Mouse (Mus musculus) liver, postnatal 0 days (tissue): Measurements from ENCODE around the gene Rab11fip5. TPM values are rescaled to one million over a fixed set of nuclear protein-coding genes. Genes with fewer than 3 reads are reported as not detected.

Source experiments
- ATAC-seq: fragments of 200-750 bp; cut with Nextera tagmentation; 2 replicates; pipeline ENCODE4 v1.8.0; 2017; ENCODE audit warnings: mild to moderate bottlenecking, moderate library complexity
- DNase-seq: peaks from one replicate; pipeline ENCODE4 v3.0.0-alpha.2; 2016
- H3K27ac ChIP-seq: fragments of 300-500 bp; sonication (generic); 2 replicates; pipeline ENCODE4 v1.5.1; 2014; ENCODE audit warnings: antibody characterized with exemption, moderate library complexity, mild to moderate bottlenecking, low read depth
- H3K27me3 ChIP-seq: fragments of 300-500 bp; sonication (generic); 2 replicates; pipeline ENCODE4 v1.6.1; 2014; ENCODE audit warnings: low read length, control low read depth, mixed read lengths; ENCODE audit not compliant: insufficient read depth
- H3K36me3 ChIP-seq: fragments of 300-500 bp; sonication (generic); replicated peaks from 2 replicates; pipeline ENCODE4 v1.6.1; 2014; ENCODE audit warnings: mild to moderate bottlenecking, control low read depth, low read length, moderate library complexity, mixed read lengths; ENCODE audit not compliant: insufficient read depth
- H3K4me1 ChIP-seq: fragments of 300-500 bp; sonication (generic); 2 replicates; pipeline ENCODE4 v1.6.1; 2014; ENCODE audit warnings: antibody characterized with exemption, mild to moderate bottlenecking, control low read depth; ENCODE audit not compliant: insufficient read depth
- H3K4me2 ChIP-seq: fragments of 300-500 bp; sonication (generic); 2 replicates; pipeline ENCODE4 v1.6.1; 2014; ENCODE audit warnings: low read depth, mild to moderate bottlenecking, low read length, moderate library complexity, mixed read lengths
- H3K4me3 ChIP-seq: fragments of 300-500 bp; sonication (generic); 2 replicates; pipeline ENCODE4 v1.5.1; 2014; ENCODE audit warnings: low read depth, low read length
- H3K9ac ChIP-seq: fragments of 300-500 bp; sonication (generic); replicated peaks from 2 replicates; pipeline ENCODE4 v1.6.1; 2014; ENCODE audit warnings: mild to moderate bottlenecking, moderate library complexity
- H3K9me3 ChIP-seq: fragments of 300-500 bp; sonication (generic); 2 replicates; pipeline ENCODE4 v1.6.1; 2016; ENCODE audit warnings: mild to moderate bottlenecking, control low read depth, low read length, mixed read lengths
- CTCF ChIP-seq: sonication (generic); IDR thresholded peaks from 2 replicates; pipeline ENCODE4 v1.5.1; 2016; ENCODE audit warnings: antibody characterized with exemption, low read depth
- EP300 ChIP-seq: IDR thresholded peaks from 2 replicates; pipeline ENCODE4 v1.6.1; 2016; ENCODE audit warnings: antibody characterized with exemption, low read depth, mild to moderate bottlenecking
- WGBS: fragments of 180-500 bp; shearing (Covaris S2); extraction: QIAGEN DNeasy Blood & Tissue Kit; methylation state at CpG from one replicate; pipeline ENCODE4 v1.1.7; 2014; ENCODE audit not compliant: insufficient replicate concordance; 5-methylcytosine and 5-hydroxymethylcytosine counted together
- polyA plus RNA-seq: library from polyadenylated mRNA; unstranded; fragments of >200 nt; fragmentation: Nextera tagmentation; extraction: Ambion mirVana; gene quantifications from 2 replicates; pipeline ENCODE4 v1.2.1, GENCODE M21; 2015

The Rab11fip5 gene
- polyA plus RNA-seq, 1 experiment from 2014 or later: 1.1 TPM

GRCm38 (mm10) chr6:85370666-85371430, 3.6 kb downstream of the Rab11fip5 start:
- Histone ChIP-seq H3K27me3 (0 out of 2 replicates have a peak, but pooled peaks cover 3% of the 10 kb centered on the region), H3K4me3 (no peak overlapping the region), H3K9ac (no peak overlapping the region), H3K4me1 (peaks cover 20% of the 10 kb centered on the region), H3K9me3 (no peaks in the 10 kb centered on the region), H3K27ac (no peak overlapping the region), H3K4me2 (no peak overlapping the region), H3K36me3 (no peaks in the 10 kb centered on the region)
- ATAC-seq (no peak), DNase-seq (no peak)
- TF ChIP-seq EP300 (no peak), CTCF (no peak)
- 76% methylated on average over 9 of the region's 9 CpGs for WGBS

GRCm38 (mm10) chr6:85370041-85370440, 4.4 kb downstream of the Rab11fip5 start:
- Histone ChIP-seq H3K4me3 (no peak overlapping the region), H3K27ac (no peak overlapping the region), H3K4me2 (no peak overlapping the region), H3K36me3 (no peaks in the 10 kb centered on the region), H3K9ac (no peak overlapping the region), H3K27me3 (0 out of 2 replicates have a peak, but pooled peaks cover 3% of the 10 kb centered on the region), H3K9me3 (no peaks in the 10 kb centered on the region), H3K4me1 (peaks cover 15% of the 10 kb centered on the region)
- TF ChIP-seq EP300 (no peak), CTCF (no peak)
- DNase-seq (no peak), ATAC-seq (no peak)
- 78% methylated on average over 5 of the region's 5 CpGs for WGBS

GRCm38 (mm10) chr6:85369181-85369860, 5.1 kb downstream of the Rab11fip5 start:
- DNase-seq (no peak), ATAC-seq (peak; percentile 34; the same call in 1 of the 2 replicates)

GRCm38 (mm10) chr6:85368722-85369121, 5.7 kb downstream of the Rab11fip5 start:
- Histone ChIP-seq H3K27ac (no peak overlapping the region), H3K9me3 (no peaks in the 10 kb centered on the region), H3K4me3 (no peak overlapping the region), H3K36me3 (no peaks in the 10 kb centered on the region), H3K4me1 (peaks cover 4% of the 10 kb centered on the region), H3K9ac (no peak overlapping the region), H3K27me3 (no peaks in the 10 kb centered on the region), H3K4me2 (no peak overlapping the region)
- WGBS: 73% methylated on average over 5 of the region's 5 CpGs
- TF ChIP-seq CTCF (no peak), EP300 (no peak)
- DNase-seq (no peak), ATAC-seq (no peak)

More at GRCm38 (mm10) chr6:85369181-85369860, 5.1 kb downstream of the Rab11fip5 start:
- Histone ChIP-seq H3K9me3 (no peaks in the 10 kb centered on the region), H3K4me2 (no peak overlapping the region), H3K9ac (no peak overlapping the region), H3K36me3 (no peaks in the 10 kb centered on the region), H3K4me3 (no peak overlapping the region), H3K27me3 (0 out of 2 replicates have a peak, but pooled peaks cover 3% of the 10 kb centered on the region), H3K4me1 (peaks cover 10% of the 10 kb centered on the region), H3K27ac (no peak overlapping the region)
- TF ChIP-seq EP300: no peak
- TF ChIP-seq CTCF: no peak
- WGBS: 58% methylated on average over 5 of the region's 5 CpGs

- Histone ChIP-seq H3K9me3 (no peaks in the 10 kb centered on the region), H3K27ac (no peak overlapping the region), H3K36me3 (no peaks in the 10 kb centered on the region), H3K27me3 (no peaks in the 10 kb centered on the region), H3K4me2 (no peak overlapping the region), H3K4me1 (peaks cover 2% of the 10 kb centered on the region), H3K4me3 (no peak overlapping the region), H3K9ac (no peak overlapping the region)
- no peak for ATAC-seq
- no peak for DNase-seq
- 92% methylated on average over 1 of the region's 1 CpGs for WGBS
- no peak for TF ChIP-seq CTCF
- no peak for TF ChIP-seq EP300
These were observed 6.3 kb downstream of the Rab11fip5 start for GRCm38 (mm10) chr6:85368166-85368565.

- peaks cover 2% of the 10 kb centered on the region for H3K4me1 ChIP-seq
- no peak overlapping the region for H3K9ac ChIP-seq
- no peak overlapping the region for H3K4me2 ChIP-seq
- H3K36me3 ChIP-seq: no peaks in the 10 kb centered on the region
- 32% methylated on average over 1 of the region's 1 CpGs for WGBS
- DNase-seq (no peak), ATAC-seq (no peak)
- H3K9me3 ChIP-seq: no peaks in the 10 kb centered on the region
- H3K27ac ChIP-seq: no peak overlapping the region
- no peaks in the 10 kb centered on the region for H3K27me3 ChIP-seq
- H3K4me3 ChIP-seq: no peak overlapping the region
- TF ChIP-seq CTCF (no peak), EP300 (no peak)
These were observed 8.0 kb downstream of the Rab11fip5 start for GRCm38 (mm10) chr6:85366387-85366786.
